Mouse (Mus musculus) megakaryocyte, adult 5-6 weeks (primary cell): ENCODE results near the gene Syt14. TPM values are rescaled to one million over a fixed set of nuclear protein-coding genes. Genes with fewer than 3 reads are reported as not detected.

ENCODE experiments used
- ATAC-seq: 2 replicates; pipeline ENCODE4 v1.8.0; 2016; ENCODE audit warnings: mild to moderate bottlenecking, inconsistent platforms; ENCODE audit not compliant: poor library complexity, severe bottlenecking
- total RNA-seq, 2 experiments: library from RNA; stranded (forward) in 1 of 2; stranded (reverse) in 1 of 2; fragments of 153-499, 151-499 nt in 1 of 2; fragments of 221-1000, 200-1000 nt in 1 of 2; gene quantifications; 2 replicates each; pipeline versions ENCODE4 v1.2.3 to v1.2.4; 2015 to 2017

Gene Syt14
- total RNA-seq, 2 experiments from 2014 or later = not detected

DNA sequence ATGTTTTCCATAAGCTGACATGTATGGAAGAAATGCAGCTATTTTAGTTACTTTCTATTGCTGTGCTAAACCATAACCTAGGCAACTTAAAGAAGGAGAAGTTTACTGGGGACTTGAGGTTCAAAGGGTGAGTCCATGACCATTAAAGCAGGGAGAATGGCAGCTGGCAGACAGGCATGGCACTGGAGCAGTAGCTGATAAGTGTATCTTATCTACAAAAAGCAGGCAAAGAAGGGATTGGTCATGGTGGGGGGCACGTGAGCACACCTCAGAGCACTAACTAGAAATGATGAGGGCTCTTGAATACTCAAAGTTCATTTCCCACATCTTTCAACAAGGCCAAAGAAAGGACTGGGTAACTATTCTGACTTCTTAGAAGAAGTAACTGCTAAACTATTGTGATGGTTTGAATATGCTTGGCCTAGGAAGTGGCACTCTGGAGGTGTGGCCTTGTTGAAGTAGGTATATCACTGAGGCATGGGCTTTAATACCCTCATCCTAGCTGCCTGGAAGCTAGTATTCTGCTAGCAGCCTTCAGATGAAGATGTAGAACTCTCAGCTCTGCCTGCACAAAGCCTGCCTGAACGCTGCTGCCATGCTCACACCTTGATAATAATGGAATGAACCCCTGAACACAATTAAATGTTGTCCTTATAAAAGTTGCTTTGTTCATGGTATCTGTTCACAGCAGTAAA is 41.2 kb downstream of the Syt14 start:
- ATAC-seq = no peak

DNA sequence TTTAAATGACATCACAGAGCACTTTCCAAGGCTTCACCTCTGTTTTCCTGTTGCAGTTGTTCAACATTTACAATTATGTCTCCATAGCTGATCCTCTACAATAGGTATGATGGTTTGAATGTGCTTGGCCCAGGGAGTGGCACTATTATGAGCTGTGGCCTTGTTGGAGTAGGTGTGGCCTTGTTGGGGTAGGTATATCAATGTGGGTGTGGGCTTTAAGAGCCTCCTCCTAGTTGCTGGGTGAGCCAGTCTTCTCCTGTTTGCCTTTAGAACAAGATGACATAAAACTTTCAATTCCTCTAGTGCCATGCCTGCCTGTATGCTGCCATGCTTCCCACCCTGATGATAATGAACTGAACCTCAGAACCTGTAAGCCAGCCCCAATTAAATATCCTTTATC is 42.1 kb downstream of the Syt14 start:
- ATAC-seq = no peak

DNA sequence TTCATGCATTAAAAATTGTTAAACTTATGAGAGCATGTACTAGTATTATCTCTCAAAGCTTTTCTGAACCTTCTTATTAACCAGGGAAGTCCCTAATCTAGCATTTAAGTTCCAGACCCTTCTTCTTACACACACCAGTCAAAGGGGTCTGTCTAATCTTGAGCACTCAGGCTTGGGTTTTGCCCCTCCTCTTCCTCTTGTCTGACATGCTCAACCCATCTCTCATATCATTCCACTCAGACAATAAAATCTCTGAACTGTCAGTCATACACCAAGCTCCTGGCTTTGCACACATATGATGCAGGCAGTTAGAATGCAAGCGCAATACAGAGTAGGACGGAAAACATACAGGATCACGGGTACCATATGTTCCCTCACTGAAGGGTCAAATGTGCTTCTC is 48.4 kb downstream of the Syt14 start:
- ATAC-seq = no peak

DNA sequence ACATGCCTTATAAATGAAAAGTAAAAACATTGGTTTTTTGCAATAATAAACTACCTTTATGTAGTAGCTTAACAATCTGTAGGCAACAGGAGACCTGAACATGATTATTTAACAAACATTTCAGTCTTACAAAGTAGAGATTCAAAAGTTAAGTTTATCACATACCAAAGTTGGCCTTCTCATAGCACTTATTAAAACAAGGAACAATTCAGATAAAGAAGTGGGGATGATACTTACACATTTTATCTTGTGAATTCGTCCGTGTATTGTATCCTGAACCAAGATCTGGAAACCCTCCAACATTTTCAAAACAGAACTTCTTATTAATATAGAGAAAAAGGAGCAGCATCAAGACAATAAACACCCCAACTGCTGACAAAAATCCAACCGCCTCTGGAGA is 49.1 kb downstream of the Syt14 start:
- no peak for ATAC-seq

DNA sequence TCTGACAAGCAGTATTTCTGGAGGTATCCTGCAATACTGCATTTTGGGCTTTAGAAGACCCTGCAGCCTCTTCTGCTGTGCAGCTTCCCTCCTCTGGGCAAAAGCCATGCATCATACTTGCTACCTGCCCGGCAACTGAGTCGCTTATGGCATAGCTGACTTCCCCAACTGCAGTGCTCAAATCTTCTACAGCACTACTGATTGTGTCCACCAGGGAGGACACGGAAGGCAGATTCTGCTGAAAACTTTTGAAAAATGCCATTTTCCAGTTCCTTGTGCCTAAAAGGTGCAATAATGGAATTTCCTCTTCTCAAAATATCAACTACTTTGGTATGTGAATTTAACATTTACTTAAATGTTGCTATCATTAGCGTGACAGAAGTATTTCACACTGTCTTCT is 51.2 kb downstream of the Syt14 start:
- no peak for ATAC-seq

DNA sequence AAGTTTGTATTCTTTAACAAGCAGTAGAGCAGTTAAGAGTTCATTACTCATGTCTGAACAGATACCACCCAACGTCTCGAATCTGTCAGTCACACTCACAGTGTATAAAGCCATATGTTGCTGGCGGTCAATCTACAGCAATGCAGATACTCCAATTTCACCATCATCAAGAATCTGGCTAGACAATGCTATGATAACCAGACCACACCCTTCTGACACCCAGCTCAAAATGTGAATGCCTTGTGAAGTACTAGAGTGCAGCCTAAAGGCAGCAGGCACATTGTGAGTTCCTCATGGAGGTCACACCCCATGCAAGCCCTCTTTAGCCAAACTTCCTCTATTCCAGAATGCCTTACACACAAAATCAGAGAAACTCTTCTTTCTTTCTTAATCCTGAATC is 53.9 kb downstream of the Syt14 start:
- peak; percentile 71 for ATAC-seq

DNA sequence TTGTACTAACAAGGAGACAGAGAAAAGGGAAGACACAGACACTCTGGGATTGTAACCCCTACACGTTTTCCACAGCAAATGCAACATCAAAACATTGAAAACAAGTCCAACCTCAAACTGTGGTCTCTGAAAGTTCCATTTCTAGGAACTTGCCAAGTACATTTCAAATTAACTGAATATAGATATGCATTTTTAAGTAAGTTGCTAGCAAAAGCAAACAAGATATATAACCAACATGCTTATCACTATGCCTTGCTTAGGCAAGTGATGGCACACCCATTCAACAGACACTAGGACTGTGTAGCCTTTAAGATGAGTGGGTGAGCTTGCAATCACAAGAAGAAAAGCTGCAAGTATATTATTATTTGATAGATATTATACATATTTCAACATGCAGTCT is 54.5 kb downstream of the Syt14 start:
- no peak for ATAC-seq

DNA sequence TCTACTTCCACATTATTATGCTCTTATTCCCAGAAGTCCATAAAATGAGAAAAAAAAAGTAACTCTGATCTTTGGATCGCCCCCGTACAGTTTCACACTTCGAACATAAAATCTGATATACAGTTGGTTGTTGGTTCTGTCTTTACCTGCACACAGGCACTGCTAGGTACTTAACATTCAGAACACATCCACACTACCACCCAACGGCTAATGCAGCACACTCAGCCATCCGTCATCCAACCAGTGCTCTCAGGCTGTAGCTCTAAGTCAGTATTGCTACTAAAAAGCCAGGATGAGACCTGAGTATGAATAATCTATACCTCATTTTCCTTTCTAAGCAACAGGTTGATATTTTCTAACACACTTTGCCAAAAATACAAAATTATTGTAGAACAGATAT is 73.3 kb downstream of the Syt14 start:
- no peak for ATAC-seq

DNA sequence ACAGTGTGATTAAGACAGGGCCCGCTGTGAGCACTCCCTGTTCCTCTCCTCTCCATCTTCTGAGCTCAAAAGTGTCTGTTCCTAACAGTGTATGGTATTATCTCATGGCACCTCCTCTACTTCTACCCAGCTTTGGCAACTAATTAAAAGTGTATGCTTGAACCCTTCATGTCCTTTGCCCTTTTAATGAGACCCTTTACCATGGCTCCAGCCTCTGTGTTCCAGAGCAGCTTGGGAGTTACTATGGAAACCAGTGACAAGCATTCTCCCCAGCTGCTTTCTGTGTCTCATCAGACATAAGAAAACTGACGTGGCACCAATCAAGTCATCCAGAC is 87.8 kb downstream of the Syt14 start:
- no peak for ATAC-seq

DNA sequence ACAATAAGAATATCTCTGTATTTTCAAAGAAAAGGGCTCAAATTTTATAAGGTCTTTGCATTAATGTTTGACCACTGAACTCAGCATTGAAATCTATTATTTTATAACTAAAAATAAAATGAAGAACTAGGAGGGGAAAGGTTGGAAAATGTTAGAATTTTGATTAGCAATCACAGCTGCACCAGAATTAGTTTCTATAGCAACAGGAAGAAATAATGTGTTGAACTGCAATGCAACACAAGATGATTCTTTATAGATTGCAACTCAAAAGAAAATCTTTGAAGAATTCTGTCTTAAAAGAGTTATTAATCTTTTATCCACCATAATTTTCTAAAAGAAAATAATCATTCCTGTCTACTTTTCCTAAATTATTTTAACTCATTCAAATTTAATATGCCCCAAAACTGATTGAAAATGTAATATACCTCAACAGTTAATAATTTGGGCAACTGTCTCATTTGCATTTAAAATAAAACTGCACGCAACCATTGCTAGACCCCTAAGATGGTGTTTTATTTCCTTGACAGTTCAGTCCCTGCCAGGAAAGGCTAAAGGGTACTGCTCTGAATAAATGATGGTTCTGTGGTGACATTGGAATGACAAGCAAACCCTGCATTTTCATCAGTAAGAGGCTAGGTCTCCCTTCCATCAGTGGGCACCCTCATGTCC is 88.3 kb downstream of the Syt14 start:
- ATAC-seq = no peak

DNA sequence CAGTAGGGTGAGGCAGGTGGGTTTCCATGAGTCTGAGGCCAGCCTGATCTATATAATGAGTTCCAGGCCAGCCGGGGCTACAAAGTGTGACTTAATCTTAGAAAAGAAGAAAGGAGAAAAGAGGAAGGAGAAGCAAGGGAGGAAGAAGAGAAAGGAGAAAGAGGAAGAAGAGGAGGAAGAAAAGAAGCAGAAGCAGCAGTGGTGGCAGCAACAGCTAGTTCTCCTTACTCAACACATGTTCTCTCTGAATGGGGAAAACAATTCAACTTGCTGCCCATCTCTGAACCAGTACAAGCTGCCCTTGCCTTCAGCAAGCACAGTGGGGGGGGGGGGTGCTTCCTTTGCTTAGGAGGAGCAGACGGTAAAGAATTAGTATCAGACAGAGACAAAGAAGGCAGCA is 96.5 kb downstream of the Syt14 start:
- ATAC-seq = peak; percentile 75

DNA sequence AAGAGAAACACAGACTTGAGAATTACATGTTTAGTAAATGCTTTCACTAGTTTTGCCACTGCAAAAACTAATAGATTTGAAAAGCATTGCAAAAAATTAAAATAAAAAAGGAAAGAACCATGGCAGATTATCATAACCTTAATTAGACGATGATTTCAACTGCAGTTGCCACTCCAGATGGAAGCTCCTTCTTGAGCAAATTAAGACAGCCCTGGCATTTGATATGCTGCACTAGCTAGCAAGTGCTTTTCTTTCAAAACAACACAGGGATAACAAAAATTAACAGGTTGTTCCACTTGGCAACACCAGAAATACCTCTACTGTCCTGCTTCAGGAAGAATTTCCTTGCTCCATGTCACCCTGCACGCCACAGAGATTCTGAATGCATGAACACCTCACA is 97.6 kb downstream of the Syt14 start:
- no peak for ATAC-seq

DNA sequence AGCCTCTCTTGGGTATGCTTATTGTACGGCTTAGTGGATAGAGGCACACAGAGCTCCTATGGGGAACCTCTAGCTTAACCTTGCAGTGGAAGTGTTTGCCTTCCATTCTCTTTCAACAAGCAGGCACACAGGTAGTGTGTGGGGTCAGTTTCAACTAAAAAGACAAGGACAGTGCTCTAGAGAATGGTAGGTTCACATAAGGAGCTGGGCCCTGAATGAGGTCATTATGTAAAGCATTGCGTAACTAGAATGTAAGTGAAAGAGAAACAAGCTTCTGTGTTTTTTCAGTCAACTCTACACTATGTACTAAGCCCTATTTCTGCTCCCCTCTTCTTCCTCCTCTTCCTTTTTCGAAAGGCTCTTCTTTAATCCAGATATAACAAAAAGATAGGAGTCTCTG is 103.8 kb downstream of the Syt14 start:
- ATAC-seq = peak; percentile 21; the same call in 1 of the 2 replicates

DNA sequence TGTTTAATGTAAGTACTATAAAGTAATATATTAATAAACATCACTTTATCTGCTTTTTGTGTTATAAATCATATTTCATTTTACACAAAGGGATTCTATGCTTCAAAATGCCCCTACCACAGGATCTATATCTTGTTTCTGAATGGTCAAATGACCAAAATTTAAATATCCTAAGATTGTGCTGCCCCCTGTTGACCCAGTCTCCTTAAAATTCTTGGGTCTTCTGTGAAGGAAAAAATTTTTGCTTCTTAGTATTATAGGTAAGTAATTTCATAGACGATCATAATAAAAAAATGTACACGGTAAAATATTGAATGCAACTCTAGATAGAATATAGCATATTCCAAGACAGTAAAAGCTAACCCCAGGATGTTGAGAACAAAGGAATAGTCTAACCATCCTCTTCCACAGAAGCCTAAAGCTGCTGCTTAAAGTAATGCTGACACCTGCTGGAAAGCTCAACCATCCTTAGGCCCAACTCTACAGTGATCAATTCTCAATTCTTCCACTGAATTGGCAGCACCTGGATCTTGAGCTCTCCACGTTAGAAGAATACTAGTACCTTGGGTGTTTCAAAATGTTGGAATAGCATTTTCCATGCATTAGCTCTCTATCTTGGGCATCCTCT is 123.4 kb downstream of the Syt14 start:
- no peak for ATAC-seq

DNA sequence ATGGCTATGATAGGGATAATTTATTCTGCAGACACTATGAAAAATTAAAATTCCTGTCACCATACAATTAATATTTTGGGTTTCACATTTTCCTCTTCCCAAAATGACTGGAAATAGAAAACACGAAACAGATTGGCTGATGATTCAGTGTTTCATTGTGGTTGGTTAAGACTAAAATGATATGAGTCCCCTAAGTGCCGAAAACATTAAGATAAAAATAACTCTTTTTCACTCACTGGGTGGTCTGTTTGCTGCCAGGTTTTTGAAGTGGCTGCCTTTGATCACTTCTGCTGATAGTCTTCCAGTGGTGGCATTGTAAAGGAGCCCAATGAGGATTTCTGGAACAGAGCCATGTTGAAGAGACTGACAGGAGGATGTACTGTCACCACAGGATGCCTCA is 134.1 kb downstream of the Syt14 start:
- no peak for ATAC-seq

DNA sequence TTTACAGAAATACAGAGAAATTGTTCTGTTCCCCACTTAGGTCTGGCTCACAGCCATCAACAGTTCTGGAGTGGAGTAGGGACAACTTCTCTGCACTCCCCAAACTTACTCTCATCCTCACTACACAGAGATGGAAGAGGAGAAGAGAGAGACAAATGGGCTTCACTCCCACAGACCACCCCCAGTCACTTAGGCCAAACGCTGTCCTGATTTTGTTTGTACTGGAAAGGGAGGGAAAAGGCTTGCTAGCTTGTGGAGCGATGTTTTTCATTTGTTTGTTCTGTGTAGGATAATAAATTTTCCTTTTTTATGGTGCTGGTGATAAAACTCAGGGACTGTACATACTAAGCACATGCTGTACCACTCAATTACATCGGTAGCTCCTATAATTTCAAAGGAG is 134.7 kb downstream of the Syt14 start:
- no peak for ATAC-seq

DNA sequence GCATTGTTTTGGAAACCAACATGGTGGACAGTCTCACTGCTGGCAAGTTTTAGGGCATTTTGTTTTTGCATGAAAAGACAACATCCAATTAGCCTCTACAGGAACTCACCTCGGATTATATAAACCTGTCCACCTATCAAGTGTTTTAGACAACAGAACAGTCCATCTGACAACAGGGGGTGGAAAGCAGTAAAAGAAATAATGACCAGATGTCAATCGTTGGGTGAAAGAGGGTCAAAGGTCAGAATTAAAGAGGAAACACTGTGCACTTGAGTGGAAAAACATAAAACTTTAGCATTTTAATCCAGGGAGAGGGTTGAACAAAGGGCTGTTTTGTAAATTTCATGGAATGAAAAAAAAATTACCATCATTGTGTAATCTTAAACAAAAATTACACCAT is 136.8 kb downstream of the Syt14 start:
- no peak for ATAC-seq

DNA sequence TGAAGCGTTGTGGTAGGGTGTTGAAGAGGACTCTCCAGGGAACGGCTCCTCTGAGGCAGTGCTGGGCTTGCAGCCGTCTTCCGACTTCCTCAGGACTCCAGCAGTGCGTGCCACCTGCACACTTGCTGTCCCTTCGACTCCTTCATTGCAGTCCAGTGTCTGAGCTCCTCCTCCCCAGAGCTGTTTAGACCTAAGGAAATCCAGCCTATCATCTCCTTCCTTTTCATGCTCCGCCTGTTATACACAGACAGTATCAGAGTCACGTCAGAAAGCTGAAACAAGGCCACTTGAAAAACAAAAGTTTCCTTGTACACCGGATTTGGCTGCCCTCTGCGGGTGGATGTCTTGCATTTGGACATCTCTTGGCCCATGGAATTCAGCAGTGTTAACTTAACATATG is 138.4 kb downstream of the Syt14 start:
- ATAC-seq = 0 out of 2 replicates have a peak, but pooled peaks have one; percentile 18

DNA sequence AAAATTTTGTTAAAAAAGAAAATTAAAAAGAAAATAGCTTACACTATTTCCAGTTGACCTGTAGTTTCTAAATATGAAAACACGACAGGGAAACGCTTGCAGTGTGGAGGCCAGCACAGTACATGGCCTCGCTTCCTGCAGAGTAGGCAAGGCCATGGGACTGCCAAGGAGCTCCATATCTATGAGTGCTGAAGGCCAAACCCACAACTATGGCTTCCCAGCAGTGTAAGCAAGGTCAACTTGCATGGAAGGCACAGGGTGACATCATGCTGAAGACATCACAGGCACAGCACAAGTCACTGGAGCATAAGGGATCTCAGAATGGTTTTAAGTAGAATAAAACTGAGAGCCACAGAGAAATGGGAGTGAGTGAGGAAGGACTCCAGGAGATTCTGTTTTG is 139.5 kb downstream of the Syt14 start:
- ATAC-seq = no peak

DNA sequence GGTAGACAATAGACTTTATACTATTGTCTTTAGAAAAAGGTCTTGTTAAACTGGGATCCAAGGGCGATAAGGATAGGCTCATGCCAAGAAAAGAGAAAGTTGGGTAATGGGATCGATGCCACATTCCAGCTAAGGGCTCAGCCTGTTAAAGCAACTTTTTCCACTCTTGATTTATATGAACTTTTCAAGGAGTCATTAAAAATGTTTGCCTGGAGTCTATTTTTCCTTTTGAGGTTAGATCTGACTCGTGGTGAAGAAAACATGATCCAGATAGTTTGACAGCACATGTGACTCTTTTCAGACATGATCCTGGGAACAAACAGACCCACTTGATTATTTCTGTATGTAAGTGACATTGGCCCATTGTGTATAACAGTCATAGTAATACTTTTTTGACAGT is 144.9 kb downstream of the Syt14 start:
- ATAC-seq = no peak

DNA sequence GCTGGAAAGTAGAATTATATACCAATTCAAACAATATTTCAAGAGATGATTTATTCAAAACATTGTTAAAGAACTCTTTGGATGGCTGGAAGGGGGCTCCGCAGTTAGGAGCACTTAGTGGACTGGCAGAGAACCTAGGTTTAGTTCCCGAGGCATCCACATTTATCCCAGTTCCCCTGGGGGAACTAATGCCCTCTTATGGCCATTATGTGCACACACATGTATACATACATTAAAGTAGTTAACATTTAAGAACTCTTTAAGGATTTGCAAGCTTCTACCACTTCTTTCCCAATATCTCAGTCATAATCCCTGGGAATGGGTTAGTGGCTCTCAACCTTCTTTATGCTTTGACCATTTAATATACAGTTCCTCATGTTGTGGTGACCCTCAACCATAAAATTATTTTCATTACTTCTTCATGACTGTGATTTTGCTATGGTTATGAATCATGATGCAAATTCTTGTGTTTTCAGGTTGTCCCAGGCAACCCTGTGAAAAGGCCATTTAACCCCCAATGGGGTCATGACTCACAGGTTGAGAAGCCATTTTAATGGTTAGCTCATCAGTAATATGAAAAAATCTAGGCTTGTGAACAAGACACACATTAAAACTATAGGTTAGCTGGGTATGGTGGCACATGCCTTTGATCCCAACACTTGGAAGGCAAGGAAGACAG is 152.8 kb downstream of the Syt14 start:
- no peak for ATAC-seq

DNA sequence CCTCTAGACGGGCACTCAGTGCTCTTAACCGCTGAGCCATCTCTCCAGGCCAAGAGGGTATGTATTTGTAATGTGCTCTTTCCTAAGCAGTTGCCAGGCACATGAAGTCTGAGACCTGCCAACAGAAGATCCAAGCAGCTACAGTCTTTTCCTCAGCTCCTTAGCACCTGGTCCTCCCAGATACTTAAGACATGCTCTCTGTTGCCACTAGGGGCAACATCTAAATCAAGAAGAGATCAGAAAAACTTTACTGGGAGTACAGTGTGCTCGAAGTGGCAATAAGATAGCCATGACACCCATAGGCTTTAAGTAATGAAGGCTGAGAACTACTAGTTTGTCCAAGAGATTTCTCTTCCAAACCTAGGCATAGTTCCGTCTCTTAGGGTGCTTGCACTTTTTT is 155.4 kb downstream of the Syt14 start:
- ATAC-seq = no peak
